Mouse (Mus musculus) brain, adult 10 weeks (tissue): ENCODE data around the gene Zwint. TPM values are rescaled to one million over a fixed set of nuclear protein-coding genes. Genes with fewer than 3 reads are reported as not detected.

Source experiments
- polyA plus RNA-seq: library from polyadenylated mRNA; stranded (reverse); fragments of 350-450 nt; fragmentation: Illumina TruSeq; extraction: RNeasy Lipid Tissue Mini Kit (QIAGEN cat#74804); gene quantifications from one replicate; pipeline ENCODE4 v1.2.3, GENCODE M21; 2015; ENCODE audit warnings: low read depth, low replicate concordance

Zwint gene
- 1,276 TPM for polyA plus RNA-seq

GRCm38 (mm10) chr10:72654270-72655016, at the start of gene Zwint:
Gene Zwint, plus strand, starts transcription at chr10:72654845.

